Mouse (Mus musculus) cerebral cortex, adult 2 months (tissue): ENCODE data around the gene Nrsn2.

Source experiments
- WGBS: fragments of 180-500 bp; shearing (Covaris S2); methylation state at CpG from one replicate; pipeline ENCODE4 v1.1.7; 2018; 5-methylcytosine and 5-hydroxymethylcytosine counted together

Gene Nrsn2

GRCm38 (mm10) chr2:152376345-152376741 lies at the start of gene Nrsn2:
TSS of gene Nrsn2 (minus strand) at chr2:152376638.
- 3% methylated on average over 16 of the region's 16 CpGs for WGBS

DNA sequence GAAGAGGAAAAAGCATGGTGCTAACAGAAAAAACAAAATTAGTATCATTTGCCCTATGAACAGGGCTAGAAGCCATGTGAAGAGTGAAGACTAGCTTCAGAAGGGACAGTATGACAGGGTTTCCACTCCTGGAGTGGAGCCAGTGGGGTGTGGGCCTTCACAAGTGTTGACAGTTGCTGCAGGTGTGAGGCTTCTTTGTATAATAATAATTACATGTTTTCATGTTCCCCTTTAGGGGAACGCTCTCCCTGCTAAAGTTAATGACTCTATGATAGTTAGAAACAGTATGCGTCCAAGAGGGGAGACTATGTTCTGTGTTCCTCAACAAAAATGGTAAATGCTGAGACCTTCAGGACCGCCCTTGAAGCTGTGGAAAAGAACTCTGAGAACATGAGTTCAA lies 39.3 kb upstream of the Nrsn2 start:
- WGBS, result 95% methylated on average over 3 of the region's 3 CpGs

- WGBS, result 26% methylated on average over 4 of the region's 4 CpGs
These were observed 38.8 kb upstream of the Nrsn2 start, which contains the start of gene 6820408C15Rik for GRCm38 (mm10) chr2:152415287-152415686. TSS of gene 6820408C15Rik (plus strand) at chr2:152415587.

- WGBS, result under 1% methylated on average over 65 of the region's 65 CpGs
These were observed 38.2 kb upstream of the Nrsn2 start, which contains the start of gene Zcchc3 for GRCm38 (mm10) chr2:152414591-152415165. TSS of gene Zcchc3 (minus strand) at chr2:152415027.

DNA sequence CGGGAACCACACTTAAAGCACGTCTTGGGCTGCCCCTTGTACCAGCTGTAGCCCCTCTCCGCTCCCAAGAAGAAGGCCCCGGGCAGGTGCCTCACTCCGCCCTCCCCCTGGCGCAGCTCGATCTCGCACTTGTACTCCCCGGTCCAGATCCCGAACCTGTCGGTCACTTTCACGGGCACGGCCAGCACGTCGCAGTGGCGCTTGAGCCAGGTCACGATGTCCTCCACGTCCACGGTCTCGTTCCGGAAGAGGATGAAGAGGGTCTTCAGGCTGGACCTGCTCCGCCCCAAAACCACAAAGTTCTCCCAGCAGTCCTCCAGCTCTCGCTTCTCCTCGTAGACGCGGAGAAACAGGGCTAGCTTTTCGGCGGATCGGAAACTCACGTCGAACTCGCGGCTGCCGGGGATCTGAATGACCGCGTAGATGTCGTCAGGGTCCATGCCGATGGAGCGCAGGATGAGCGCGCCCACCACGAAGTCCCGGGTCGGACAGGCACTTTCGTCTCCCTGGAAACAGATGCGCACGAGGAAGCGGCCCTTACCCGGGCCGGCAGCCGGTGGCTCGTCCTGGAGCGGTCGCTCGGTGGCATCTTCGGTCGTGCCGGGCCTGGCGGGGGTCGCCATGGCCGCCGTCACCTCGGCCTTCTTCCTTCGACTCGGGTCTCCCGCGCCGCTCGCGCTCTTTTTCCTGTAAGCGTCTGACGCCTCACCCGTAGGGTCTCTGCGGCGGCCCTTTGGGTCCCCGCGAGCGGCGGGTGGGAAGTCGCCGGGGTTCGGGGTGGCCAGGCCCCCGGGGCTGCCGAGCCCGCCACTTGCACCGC lies 37.5 kb upstream of the Nrsn2 start:
- WGBS, result 1% methylated on average over 86 of the region's 86 CpGs

DNA sequence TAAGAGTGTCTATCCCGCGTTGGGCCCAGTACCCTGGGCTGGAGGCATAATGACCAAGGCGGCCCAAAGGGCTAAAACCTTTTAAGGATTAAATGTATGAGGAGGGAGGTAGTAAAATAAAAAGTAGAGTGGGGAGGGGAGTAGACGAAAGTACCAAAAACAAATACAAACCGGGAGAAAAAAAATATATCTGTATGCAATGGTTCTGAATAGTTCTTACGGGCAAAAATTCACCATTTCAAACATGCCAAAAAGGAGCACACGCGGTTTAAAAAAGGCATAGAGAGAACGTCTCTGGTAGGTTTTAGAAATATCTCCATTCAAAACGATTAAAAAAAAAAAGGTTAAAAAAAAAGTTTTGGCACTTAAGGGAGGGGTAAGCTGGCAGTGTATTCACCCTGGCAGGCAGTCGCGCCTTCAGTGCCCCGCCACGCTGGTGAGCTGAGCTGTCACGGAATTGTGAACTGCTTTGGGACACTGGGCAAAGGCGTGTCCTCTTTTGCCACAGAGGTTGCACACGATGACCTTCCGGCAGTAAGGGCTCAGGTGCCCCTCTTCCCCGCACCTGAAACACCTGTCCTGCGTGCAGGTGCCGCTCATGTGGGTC lies 36.8 kb upstream of the Nrsn2 start:
- 16% methylated on average over 21 of the region's 21 CpGs for WGBS

DNA sequence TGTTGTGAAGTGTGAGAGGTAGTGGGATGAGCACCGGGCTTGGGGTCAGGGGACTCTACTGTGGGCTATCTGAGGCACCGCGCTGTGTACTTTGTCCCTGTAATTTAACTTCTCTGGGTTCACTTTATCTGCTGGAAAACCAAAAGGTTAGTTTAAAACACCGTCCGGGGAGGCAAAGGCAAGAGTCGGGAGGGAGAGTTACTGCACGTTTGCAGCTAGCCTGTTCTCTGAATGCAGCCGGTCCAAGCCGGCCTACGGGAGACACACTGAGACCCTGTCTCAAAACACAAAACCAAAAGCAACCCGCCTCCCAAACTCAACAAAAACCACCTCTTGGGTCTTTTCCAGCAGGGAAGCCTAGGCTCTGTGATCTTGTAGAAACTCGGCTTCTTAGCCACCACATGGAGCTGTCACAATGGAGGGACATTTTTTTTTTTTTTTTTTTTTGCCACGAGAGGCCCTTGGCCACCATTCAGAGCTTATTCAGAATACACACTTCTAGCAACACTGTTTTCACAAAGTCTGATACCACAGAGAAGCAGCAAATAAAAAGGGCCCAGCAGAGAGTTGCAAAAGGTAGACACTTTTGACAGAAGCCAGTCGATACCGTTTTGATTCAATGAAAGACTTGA lies 36.2 kb upstream of the Nrsn2 start:
- WGBS, result 24% methylated on average over 15 of the region's 15 CpGs

DNA sequence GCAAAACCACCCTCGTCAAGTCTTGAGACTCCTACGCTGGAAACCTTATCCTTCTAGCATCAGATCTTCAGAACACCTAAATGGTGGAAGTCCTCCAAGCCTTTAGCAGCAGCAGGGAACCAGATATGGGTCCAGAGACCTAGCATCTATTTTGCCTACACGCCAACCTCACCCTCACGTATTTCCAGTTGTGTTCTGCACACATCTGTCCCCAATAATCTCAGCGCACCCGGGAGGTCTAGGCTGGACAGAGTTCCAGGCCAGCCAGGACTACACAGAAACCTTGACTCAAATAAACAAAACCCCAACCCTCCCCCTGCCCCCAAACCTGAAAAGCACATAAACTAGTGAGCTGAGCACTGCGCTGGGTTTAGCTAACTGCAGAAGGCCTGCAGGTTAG lies 35.0 kb upstream of the Nrsn2 start:
- 42% methylated on average over 7 of the region's 7 CpGs for WGBS

GRCm38 (mm10) chr2:152410971-152411371 lies 34.5 kb upstream of the Nrsn2 start:
- WGBS, result 9% methylated on average over 15 of the region's 15 CpGs

DNA sequence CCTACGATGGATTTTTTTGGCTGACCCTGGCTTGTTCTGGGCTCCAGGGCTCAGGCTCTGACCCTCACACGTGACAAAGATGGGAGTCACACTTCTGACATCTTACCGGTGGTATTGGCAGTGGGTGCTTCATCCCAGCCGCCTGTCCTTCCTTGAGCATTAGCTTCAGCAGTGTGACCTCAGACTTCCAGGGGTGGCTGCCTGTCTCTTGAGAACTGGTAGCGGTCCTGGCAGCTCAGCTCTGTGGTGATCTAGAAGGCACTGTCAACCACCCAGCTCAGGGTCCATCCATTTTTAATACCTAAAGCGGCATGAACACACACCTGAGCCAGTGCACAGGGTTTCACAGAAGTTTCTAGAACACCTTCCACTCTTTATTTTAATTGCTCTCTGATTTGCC lies 33.3 kb upstream of the Nrsn2 start:
- 89% methylated on average over 6 of the region's 6 CpGs for WGBS

DNA sequence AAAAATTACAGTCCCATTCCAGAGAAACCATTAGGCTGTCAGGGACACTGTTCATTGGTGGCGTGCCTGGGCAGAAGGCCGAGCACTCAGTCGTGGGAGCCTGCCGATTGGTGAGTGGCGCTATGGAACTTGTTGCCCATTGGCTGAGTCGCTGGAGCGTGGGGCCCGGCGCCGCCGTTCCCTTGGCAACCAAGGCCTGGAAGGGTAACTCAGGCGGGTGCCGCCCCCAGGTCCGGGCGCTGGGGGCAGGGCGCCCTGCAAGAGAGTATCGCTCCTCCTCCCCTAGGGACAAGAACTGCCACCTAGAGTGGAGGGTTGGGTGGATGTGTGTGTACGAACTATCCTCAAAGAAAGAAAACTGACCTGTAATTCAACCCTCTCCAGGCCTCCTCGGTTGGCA lies 29.7 kb upstream of the Nrsn2 start:
- WGBS, result under 1% methylated on average over 19 of the region's 19 CpGs

DNA sequence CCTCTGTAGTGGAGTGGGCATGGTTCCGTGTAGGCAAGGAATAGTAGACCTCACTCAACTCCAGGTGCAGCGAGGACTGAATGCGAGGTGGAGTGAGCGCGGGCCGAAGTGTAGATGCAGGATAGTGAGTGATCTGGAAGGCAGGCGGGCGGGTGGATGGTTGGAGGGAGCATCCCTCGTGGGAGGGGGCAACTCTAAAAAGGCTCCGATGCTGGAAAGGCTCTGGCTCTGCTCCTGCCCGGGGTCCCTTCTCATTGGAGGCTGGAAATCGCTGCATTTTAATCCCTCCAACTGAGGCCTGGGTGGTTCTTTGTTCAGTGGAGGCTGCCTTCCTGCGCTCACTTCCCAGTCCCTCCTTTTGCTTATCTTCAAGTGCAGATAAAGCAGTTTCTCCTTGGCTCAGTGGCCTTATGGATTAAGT lies 22.7 kb upstream of the Nrsn2 start:
- WGBS, result 4% methylated on average over 13 of the region's 13 CpGs

GRCm38 (mm10) chr2:152398691-152399090 lies 22.3 kb upstream of the Nrsn2 start:
- under 1% methylated on average over 38 of the region's 38 CpGs for WGBS

DNA sequence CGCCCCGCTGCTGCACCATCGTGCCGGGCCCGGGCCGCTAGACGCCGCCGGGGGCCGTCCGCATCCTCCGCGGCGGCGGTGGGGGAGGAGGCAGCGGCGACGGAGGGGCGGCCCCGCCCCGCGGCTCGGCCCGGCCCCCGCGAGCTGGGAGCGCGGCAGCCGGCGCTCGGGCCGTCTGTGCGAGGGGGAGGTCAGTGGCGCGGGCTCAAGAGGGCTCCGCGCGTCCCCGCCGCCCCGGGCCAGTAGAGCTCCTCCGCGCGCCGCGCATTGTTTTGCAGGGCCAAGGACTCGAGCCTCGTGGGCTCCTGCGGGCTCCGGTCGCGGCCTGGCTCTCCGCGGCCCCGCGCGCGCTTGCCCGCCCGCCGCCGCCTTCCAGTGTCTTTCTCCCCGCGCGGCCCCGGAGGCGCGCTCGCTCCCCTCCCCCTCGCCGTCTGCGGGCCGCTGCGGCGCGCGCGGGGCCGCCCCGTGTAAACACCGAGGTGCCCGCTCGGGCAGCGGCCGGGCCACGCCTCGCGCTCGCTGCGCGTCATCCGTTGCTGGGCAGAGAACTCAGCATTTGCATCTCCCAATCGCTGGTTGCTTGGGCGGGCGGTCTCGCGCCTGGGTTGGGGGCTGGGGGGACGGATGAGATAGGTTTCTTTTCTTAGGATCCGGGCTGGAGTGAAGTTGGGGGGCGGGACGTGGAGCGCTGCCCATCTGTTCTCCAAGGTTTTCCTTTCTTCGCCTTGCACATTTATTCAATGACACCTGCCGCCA lies 21.4 kb upstream of the Nrsn2 start, which contains the start of gene Sox12:
Sox12 (minus strand) TSS at position 384 of the 756 bp plus-strand sequence.
- under 1% methylated on average over 104 of the region's 104 CpGs for WGBS

DNA sequence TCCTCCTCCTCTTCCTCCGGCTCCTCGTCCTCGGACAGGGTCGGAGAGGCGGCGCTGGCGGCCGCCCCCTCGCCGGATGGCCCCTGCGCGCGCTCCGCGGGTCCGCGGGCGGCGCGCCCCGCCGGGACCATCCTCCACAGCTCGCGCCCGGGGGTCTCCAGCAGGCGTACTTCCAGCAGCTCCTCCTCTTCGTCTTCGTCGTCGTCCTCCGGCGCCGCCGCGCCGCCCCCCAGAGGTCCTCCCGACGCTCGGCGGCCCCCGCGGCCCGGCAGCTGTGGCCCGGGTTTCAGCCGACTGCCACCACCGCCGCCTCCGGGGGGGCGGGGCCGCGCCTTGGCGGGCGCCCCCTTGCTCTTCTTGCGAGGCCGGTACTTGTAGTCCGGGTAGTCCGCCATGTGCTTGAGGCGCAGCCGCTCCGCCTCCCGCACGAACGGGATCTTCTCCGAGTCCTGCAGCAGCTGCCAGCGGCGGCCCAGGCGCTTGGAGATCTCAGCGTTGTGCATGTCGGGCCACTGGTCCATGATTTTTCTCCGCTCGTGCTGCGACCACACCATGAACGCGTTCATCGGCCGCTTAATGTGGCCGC lies 20.7 kb upstream of the Nrsn2 start:
- under 1% methylated on average over 76 of the region's 77 CpGs for WGBS

DNA sequence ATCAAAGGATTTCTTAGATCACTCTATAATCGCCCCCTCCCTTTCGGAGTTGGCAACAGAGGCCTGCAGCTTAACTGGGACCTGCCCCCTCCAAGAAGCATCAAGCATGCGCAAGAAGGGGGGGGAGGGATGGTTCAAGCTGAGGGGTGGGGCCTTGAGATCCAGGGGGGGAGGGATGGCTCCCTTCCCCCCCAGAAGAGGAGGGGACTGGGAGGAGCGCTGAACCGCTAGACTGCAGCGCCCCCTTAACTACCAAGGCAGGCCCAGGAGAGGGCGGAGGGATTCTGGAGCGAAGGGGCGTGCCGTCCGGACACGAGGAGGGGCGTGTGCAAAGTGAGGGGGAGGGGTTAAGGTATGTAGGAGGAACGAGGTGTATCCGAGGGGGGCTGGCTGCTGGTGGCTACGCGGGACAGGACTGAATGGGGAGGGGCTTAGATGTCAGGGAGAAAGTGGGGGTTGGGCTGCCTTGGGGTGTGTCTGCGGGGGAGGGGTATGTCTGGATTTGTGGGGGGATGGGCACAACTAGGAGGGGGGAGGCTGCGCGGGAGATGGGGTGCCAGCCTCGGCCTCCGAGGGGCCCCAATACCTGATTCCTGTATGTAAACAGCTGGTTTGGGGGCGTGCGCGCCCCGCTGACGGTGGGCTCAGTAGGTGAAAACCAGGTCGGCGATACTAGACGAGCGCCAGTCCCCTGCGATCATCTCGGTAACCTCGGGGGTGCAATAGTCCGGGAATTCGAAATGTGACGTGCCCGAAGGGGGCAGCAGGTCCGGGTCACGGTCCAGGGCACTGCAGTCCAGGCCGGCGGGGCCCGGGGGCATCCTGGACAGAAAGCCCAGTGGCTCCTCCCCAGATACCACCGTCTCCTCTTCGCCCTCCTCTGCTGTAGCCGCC lies 19.9 kb upstream of the Nrsn2 start:
- 2% methylated on average over 44 of the region's 46 CpGs for WGBS

- 12% methylated on average over 13 of the region's 13 CpGs for WGBS
These were observed 19.0 kb upstream of the Nrsn2 start for GRCm38 (mm10) chr2:152395271-152395920.

- 52% methylated on average over 9 of the region's 9 CpGs for WGBS
These were observed 17.0 kb upstream of the Nrsn2 start for GRCm38 (mm10) chr2:152393225-152394017.

DNA sequence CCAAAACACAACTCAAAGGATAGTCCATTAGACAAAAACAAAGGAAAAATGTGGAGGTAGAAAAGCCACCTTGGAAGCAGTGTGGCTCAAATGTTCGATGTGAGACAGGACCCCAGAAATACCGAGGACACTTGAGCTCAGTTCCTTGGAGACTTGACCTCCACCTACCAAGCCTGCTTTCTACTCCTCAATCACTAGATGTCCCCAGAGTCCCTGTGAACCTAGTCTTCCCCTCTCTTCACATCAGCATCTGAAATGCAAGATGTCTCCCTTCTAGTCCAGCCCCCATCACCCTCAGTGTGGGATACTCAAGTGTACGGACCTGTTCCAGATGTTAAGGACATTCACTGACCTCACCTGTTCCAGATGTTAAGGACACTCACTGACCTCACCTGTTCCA lies 16.3 kb upstream of the Nrsn2 start:
- WGBS, result 13% methylated on average over 3 of the region's 3 CpGs
